Mouse (Mus musculus) ES-E14 (cell line): Measurements from ENCODE around the gene Gm49661. TPM values are rescaled to one million over a fixed set of nuclear protein-coding genes. Genes with fewer than 3 reads are reported as not detected.
A peak's percentile ranks its signal among the peaks of the same experiment; 100 is the strongest.

Experiments used
- DNase-seq: peaks from one replicate; pipeline ENCODE4 v3.0.0-alpha.2; 2013; ENCODE audit warnings: low read depth, low spot score
- H3K27ac ChIP-seq: 2 replicates; pipeline ENCODE4 v1.5.1; 2012; ENCODE audit warnings: low read depth, mild to moderate bottlenecking, low read length, moderate library complexity, mixed read lengths; ENCODE audit not compliant: poor library complexity, insufficient read depth, severe bottlenecking
- H3K36me3 ChIP-seq: 2 replicates; pipeline ENCODE4 v1.6.1; 2012; ENCODE audit warnings: mild to moderate bottlenecking, low read length, moderate library complexity, mixed read lengths; ENCODE audit not compliant: control insufficient read depth, poor library complexity, insufficient read depth, severe bottlenecking
- H3K4me1 ChIP-seq, 2 experiments: fragments of 150-350 bp in 1 of 2; sonication (generic) in 1 of 2; 2 replicates each; pipeline ENCODE4 v1.6.1; 2012; ENCODE audit warnings: low read length in 2 of 2, mild to moderate bottlenecking in 1 of 2, mixed read lengths in 1 of 2; ENCODE audit not compliant: control insufficient read depth in 2 of 2, insufficient read depth in 2 of 2, poor library complexity in 1 of 2
- H3K4me3 ChIP-seq, 2 experiments: fragments of 150-350 bp in 1 of 2; sonication (generic) in 1 of 2; 2 replicates each; pipeline ENCODE4 v1.5.1; 2012; ENCODE audit warnings: low read length in 2 of 2, low read depth in 1 of 2, mild to moderate bottlenecking in 1 of 2, mixed read lengths in 1 of 2; ENCODE audit not compliant: insufficient read depth in 1 of 2, poor library complexity in 1 of 2, severe bottlenecking in 1 of 2
- H3K9ac ChIP-seq: 2 replicates; pipeline ENCODE4 v1.6.1; 2012; ENCODE audit warnings: low read depth, mild to moderate bottlenecking, low read length, mixed read lengths; ENCODE audit not compliant: poor library complexity, insufficient read depth, severe bottlenecking
- H3K9me3 ChIP-seq: fragments of 150-350 bp; sonication (generic); 2 replicates; pipeline ENCODE4 v1.6.1; 2012; ENCODE audit warnings: low read depth, mild to moderate bottlenecking, low read length; ENCODE audit not compliant: control insufficient read depth, insufficient read depth
- CHD2 ChIP-seq: IDR thresholded peaks from 2 replicates; pipeline ENCODE4 v1.6.1; 2014; ENCODE audit warnings: mild to moderate bottlenecking, low read depth, low read length, inconsistent platforms
- HCFC1 ChIP-seq: IDR thresholded peaks from 2 replicates; pipeline ENCODE4 v1.6.1; 2012; ENCODE audit warnings: low read length, inconsistent platforms, borderline replicate concordance; ENCODE audit not compliant: insufficient read depth
- MAFK ChIP-seq: IDR thresholded peaks from 2 replicates; pipeline ENCODE4 v1.6.1; 2014; ENCODE audit warnings: mild to moderate bottlenecking, low read depth, low read length, inconsistent platforms; ENCODE audit not compliant: insufficient read depth
- ZC3H11A ChIP-seq: IDR thresholded peaks from 2 replicates; pipeline ENCODE4 v1.6.1; 2012; ENCODE audit warnings: low read depth, mild to moderate bottlenecking, inconsistent platforms, low read length, borderline replicate concordance
- ZNF384 ChIP-seq: IDR thresholded peaks from 2 replicates; pipeline ENCODE4 v1.6.1; 2012; ENCODE audit warnings: low read depth, low read length, inconsistent platforms
- in situ Hi-C, 2 experiments: fragments of 600-800 bp; cut with MboI; formaldehyde crosslinking; loops; one replicate each; pipeline ENCODE4 v1.15.1; 2025; ENCODE audit warnings: low sequenced_read_pairs in 2 of 2, inconsistent platforms in 1 of 2; ENCODE audit not compliant: unreplicated experiment in 2 of 2
- total RNA-seq: library from RNA; depleted of rRNA; stranded (reverse); fragments of 300-350 nt; gene quantifications from 2 replicates; pipeline ENCODE4 v1.2.3, GENCODE M21; 2012

The Gm49661 gene
- total RNA-seq, 1 experiment, result not detected

- H3K4me3 ChIP-seq, result peak overlapping the region; percentile 57 to 76
- H3K9ac ChIP-seq, result peak overlapping the region; percentile 76
- no peaks in the 10 kb centered on the region for H3K9me3 ChIP-seq
- no peak for DNase-seq
- TF ChIP-seq ZNF384, result no peak
- no peak for TF ChIP-seq HCFC1
- TF ChIP-seq ZC3H11A, result no peak
- TF ChIP-seq MAFK, result no peak
- TF ChIP-seq CHD2, result no peak
- no peaks in the 10 kb centered on the region for H3K36me3 ChIP-seq
- peaks cover 13 to 25% of the 10 kb centered on the region in 2 experiments for H3K4me1 ChIP-seq
- H3K27ac ChIP-seq, result 0 out of 2 replicates have a peak overlapping the region, but pooled peaks have one; percentile 56
- in situ Hi-C loops, result no loop called here
Measured at GRCm38 (mm10) chr8:84986379-84986945, 17.2 kb upstream of the Gm49661 start.

- Histone ChIP-seq H3K27ac (peak overlapping the region; percentile 89), H3K4me1 (peaks cover 14 to 29% of the 10 kb centered on the region in 2 experiments), H3K9me3 (no peaks in the 10 kb centered on the region), H3K9ac (peak overlapping the region; percentile 82), H3K36me3 (no peaks in the 10 kb centered on the region), H3K4me3 (peak overlapping the region; percentile 57 to 76)
- TF ChIP-seq ZNF384 (no peak), HCFC1 (peak; percentile 35; the same call in 1 of the 2 replicates)
- DNase-seq, result no peak
- in situ Hi-C loops, result no loop called here
Measured at GRCm38 (mm10) chr8:84985684-84986378, 16.6 kb upstream of the Gm49661 start.

- in situ Hi-C loops, result no loop called here
- Histone ChIP-seq H3K4me3 (peak overlapping the region; percentile 57 to 76), H3K9me3 (no peaks in the 10 kb centered on the region), H3K36me3 (no peaks in the 10 kb centered on the region), H3K9ac (peak overlapping the region; percentile 82), H3K4me1 (peaks cover 15 to 29% of the 10 kb centered on the region in 2 experiments), H3K27ac (peak overlapping the region; percentile 89)
- no peak for TF ChIP-seq HCFC1
- DNase-seq, result no peak
Measured at GRCm38 (mm10) chr8:84985049-84985683, 15.9 kb upstream of the Gm49661 start.

- peak overlapping the region; percentile 89 for H3K27ac ChIP-seq
- peak overlapping the region; percentile 57 to 76 for H3K4me3 ChIP-seq
- H3K9ac ChIP-seq, result peak overlapping the region; percentile 82; the same call in 1 of the 2 replicates
- no peaks in the 10 kb centered on the region for H3K36me3 ChIP-seq
- H3K4me1 ChIP-seq, result peaks cover 15 to 29% of the 10 kb centered on the region in 2 experiments
- DNase-seq, result no peak
- in situ Hi-C loops, result no loop called here
- H3K9me3 ChIP-seq, result no peaks in the 10 kb centered on the region
- no peak for TF ChIP-seq ZNF384
Measured at GRCm38 (mm10) chr8:84984294-84985048, 15.2 kb upstream of the Gm49661 start.
